Mouse (Mus musculus): ENCODE results near the gene Wdr25. TPM values are rescaled to one million over a fixed set of nuclear protein-coding genes. Genes with fewer than 3 reads are reported as not detected.

The Wdr25 gene
- polyA plus RNA-seq, 1 experiment from 2014 or later = 5.0 TPM

GRCm38 (mm10) chr12:109002978-109003377, 109.5 kb downstream of the Wdr25 start:
- Histone ChIP-seq H3K4me2 (ENCODE audit: low read length) (no peak overlapping the region), H3K36me3 (ENCODE audit: control insufficient read depth, insufficient read depth, low read length) (no peaks in the 10 kb centered on the region), H3K4me3 (ENCODE audit: control insufficient read depth in 1 of 2, insufficient read depth in 1 of 2, low read depth in 1 of 2, low read length in 2 of 2) (no peak overlapping the region), H3K27ac (replicated peaks in 1 of 2; ENCODE audit: control insufficient read depth in 1 of 2, insufficient read depth in 1 of 2, low read depth in 2 of 2, low read length in 2 of 2) (no peak overlapping the region), H3K9ac (ENCODE audit: low read length) (no peak overlapping the region), H3K27me3 (ENCODE audit: control insufficient read depth, insufficient read depth, low read length) (no peaks in the 10 kb centered on the region), H3K4me1 (ENCODE audit: control insufficient read depth in 2 of 2, insufficient read depth in 2 of 2, low read length in 2 of 2) (no peaks in the 10 kb centered on the region), H3K9me3 (ENCODE audit: control insufficient read depth, low read length) (no peaks in the 10 kb centered on the region)
- ATAC-seq (ENCODE audit: insufficient number of reproducible peaks, insufficient read depth, low FRiP score, low read depth) = no peak
- WGBS = 63% methylated on average over 7 of the region's 7 CpGs

- no peak overlapping the region for H3K9ac ChIP-seq (ENCODE audit: low read length)
- H3K27ac ChIP-seq (replicated peaks in 1 of 2; ENCODE audit: control insufficient read depth in 1 of 2, insufficient read depth in 1 of 2, low read depth in 2 of 2, low read length in 2 of 2) = no peak overlapping the region
- 79% methylated on average over 18 of the region's 18 CpGs for WGBS
- H3K27me3 ChIP-seq (ENCODE audit: control insufficient read depth, insufficient read depth, low read length) = no peaks in the 10 kb centered on the region
- H3K4me3 ChIP-seq (ENCODE audit: control insufficient read depth in 1 of 2, insufficient read depth in 1 of 2, low read depth in 1 of 2, low read length in 2 of 2) = no peak overlapping the region
- H3K9me3 ChIP-seq (ENCODE audit: control insufficient read depth, low read length) = no peaks in the 10 kb centered on the region
- no peak overlapping the region for H3K4me2 ChIP-seq (ENCODE audit: low read length)
- no peak for ATAC-seq (ENCODE audit: insufficient number of reproducible peaks, insufficient read depth, low FRiP score, low read depth)
- H3K36me3 ChIP-seq (ENCODE audit: control insufficient read depth, insufficient read depth, low read length) = no peaks in the 10 kb centered on the region
- H3K4me1 ChIP-seq (ENCODE audit: control insufficient read depth in 2 of 2, insufficient read depth in 2 of 2, low read length in 2 of 2) = no peaks in the 10 kb centered on the region
Measured at GRCm38 (mm10) chr12:109010070-109010649, 116.7 kb downstream of the Wdr25 start.

GRCm38 (mm10) chr12:109022181-109022691, 128.8 kb downstream of the Wdr25 start:
- Histone ChIP-seq H3K9me3 (ENCODE audit: control insufficient read depth, low read length) (no peaks in the 10 kb centered on the region), H3K36me3 (ENCODE audit: control insufficient read depth, insufficient read depth, low read length) (no peaks in the 10 kb centered on the region; the same call in 1 of the 2 replicates), H3K9ac (ENCODE audit: low read length) (no peak overlapping the region), H3K4me1 (ENCODE audit: control insufficient read depth in 2 of 2, insufficient read depth in 2 of 2, low read length in 2 of 2) (no peaks in the 10 kb centered on the region), H3K27me3 (ENCODE audit: control insufficient read depth, insufficient read depth, low read length) (no peaks in the 10 kb centered on the region), H3K4me2 (ENCODE audit: low read length) (no peak overlapping the region), H3K4me3 (ENCODE audit: control insufficient read depth in 1 of 2, insufficient read depth in 1 of 2, low read depth in 1 of 2, low read length in 2 of 2) (no peak overlapping the region), H3K27ac (replicated peaks in 1 of 2; ENCODE audit: control insufficient read depth in 1 of 2, insufficient read depth in 1 of 2, low read depth in 2 of 2, low read length in 2 of 2) (no peak overlapping the region)
- ATAC-seq (ENCODE audit: insufficient number of reproducible peaks, insufficient read depth, low FRiP score, low read depth) = no peak
- WGBS = 74% methylated on average over 10 of the region's 10 CpGs

- Histone ChIP-seq H3K4me3 (ENCODE audit: control insufficient read depth in 1 of 2, insufficient read depth in 1 of 2, low read depth in 1 of 2, low read length in 2 of 2) (no peak overlapping the region), H3K4me1 (ENCODE audit: control insufficient read depth in 2 of 2, insufficient read depth in 2 of 2, low read length in 2 of 2) (no peaks in the 10 kb centered on the region), H3K27me3 (ENCODE audit: control insufficient read depth, insufficient read depth, low read length) (no peaks in the 10 kb centered on the region), H3K27ac (replicated peaks in 1 of 2; ENCODE audit: control insufficient read depth in 1 of 2, insufficient read depth in 1 of 2, low read depth in 2 of 2, low read length in 2 of 2) (no peak overlapping the region), H3K9me3 (ENCODE audit: control insufficient read depth, low read length) (no peaks in the 10 kb centered on the region), H3K9ac (ENCODE audit: low read length) (no peak overlapping the region), H3K4me2 (ENCODE audit: low read length) (no peak overlapping the region), H3K36me3 (ENCODE audit: control insufficient read depth, insufficient read depth, low read length) (no peaks in the 10 kb centered on the region; the same call in 1 of the 2 replicates)
- 81% methylated on average over 5 of the region's 5 CpGs for WGBS
- no peak for ATAC-seq (ENCODE audit: insufficient number of reproducible peaks, insufficient read depth, low FRiP score, low read depth)
Measured at GRCm38 (mm10) chr12:109022966-109023365, 129.5 kb downstream of the Wdr25 start.

GRCm38 (mm10) chr12:109023780-109024179, 130.3 kb downstream of the Wdr25 start:
- 51% methylated on average over 9 of the region's 9 CpGs for WGBS
- no peak overlapping the region for H3K4me3 ChIP-seq (ENCODE audit: control insufficient read depth in 1 of 2, insufficient read depth in 1 of 2, low read depth in 1 of 2, low read length in 2 of 2)
- no peak overlapping the region for H3K4me2 ChIP-seq (ENCODE audit: low read length)
- no peaks in the 10 kb centered on the region; the same call in 1 of the 2 replicates for H3K36me3 ChIP-seq (ENCODE audit: control insufficient read depth, insufficient read depth, low read length)
- no peak overlapping the region for H3K27ac ChIP-seq (replicated peaks in 1 of 2; ENCODE audit: control insufficient read depth in 1 of 2, insufficient read depth in 1 of 2, low read depth in 2 of 2, low read length in 2 of 2)
- H3K27me3 ChIP-seq (ENCODE audit: control insufficient read depth, insufficient read depth, low read length) = no peaks in the 10 kb centered on the region
- no peak overlapping the region for H3K9ac ChIP-seq (ENCODE audit: low read length)
- H3K4me1 ChIP-seq (ENCODE audit: control insufficient read depth in 2 of 2, insufficient read depth in 2 of 2, low read length in 2 of 2) = no peaks in the 10 kb centered on the region
- ATAC-seq (ENCODE audit: insufficient number of reproducible peaks, insufficient read depth, low FRiP score, low read depth) = no peak
- no peaks in the 10 kb centered on the region for H3K9me3 ChIP-seq (ENCODE audit: control insufficient read depth, low read length)

- ATAC-seq (ENCODE audit: insufficient number of reproducible peaks, insufficient read depth, low FRiP score, low read depth) = no peak
- Histone ChIP-seq H3K4me1 (ENCODE audit: control insufficient read depth in 2 of 2, insufficient read depth in 2 of 2, low read length in 2 of 2) (0 out of 4 replicates have a peak, but pooled peaks cover 0 to 3% of the 10 kb centered on the region in 2 experiments), H3K4me2 (ENCODE audit: low read length) (no peak overlapping the region), H3K36me3 (ENCODE audit: control insufficient read depth, insufficient read depth, low read length) (no peaks in the 10 kb centered on the region), H3K27me3 (ENCODE audit: control insufficient read depth, insufficient read depth, low read length) (peaks cover 53% of the 10 kb centered on the region), H3K4me3 (ENCODE audit: control insufficient read depth in 1 of 2, insufficient read depth in 1 of 2, low read depth in 1 of 2, low read length in 2 of 2) (no peak overlapping the region), H3K9me3 (ENCODE audit: control insufficient read depth, low read length) (0 out of 2 replicates have a peak, but pooled peaks cover 6% of the 10 kb centered on the region), H3K27ac (replicated peaks in 1 of 2; ENCODE audit: control insufficient read depth in 1 of 2, insufficient read depth in 1 of 2, low read depth in 2 of 2, low read length in 2 of 2) (no peak overlapping the region), H3K9ac (ENCODE audit: low read length) (no peak overlapping the region)
- WGBS = 79% methylated on average over 2 of the region's 2 CpGs
Measured at GRCm38 (mm10) chr12:109037026-109037425, 143.6 kb downstream of the Wdr25 start.

- H3K9ac ChIP-seq (ENCODE audit: low read length) = no peak overlapping the region
- 0 out of 4 replicates have a peak, but pooled peaks cover 0 to 3% of the 10 kb centered on the region in 2 experiments for H3K4me1 ChIP-seq (ENCODE audit: control insufficient read depth in 2 of 2, insufficient read depth in 2 of 2, low read length in 2 of 2)
- 0 out of 2 replicates have a peak, but pooled peaks cover 6% of the 10 kb centered on the region for H3K9me3 ChIP-seq (ENCODE audit: control insufficient read depth, low read length)
- H3K4me2 ChIP-seq (ENCODE audit: low read length) = no peak overlapping the region
- 57% methylated on average over 14 of the region's 14 CpGs for WGBS
- peaks cover 41% of the 10 kb centered on the region for H3K27me3 ChIP-seq (ENCODE audit: control insufficient read depth, insufficient read depth, low read length)
- no peak overlapping the region for H3K4me3 ChIP-seq (ENCODE audit: control insufficient read depth in 1 of 2, insufficient read depth in 1 of 2, low read depth in 1 of 2, low read length in 2 of 2)
- no peak for ATAC-seq (ENCODE audit: insufficient number of reproducible peaks, insufficient read depth, low FRiP score, low read depth)
- no peak overlapping the region for H3K27ac ChIP-seq (replicated peaks in 1 of 2; ENCODE audit: control insufficient read depth in 1 of 2, insufficient read depth in 1 of 2, low read depth in 2 of 2, low read length in 2 of 2)
- H3K36me3 ChIP-seq (ENCODE audit: control insufficient read depth, insufficient read depth, low read length) = no peaks in the 10 kb centered on the region
Measured at GRCm38 (mm10) chr12:109038179-109038819, 144.9 kb downstream of the Wdr25 start.
